7 mouse cellular contexts compared by ENCODE assay signal in genomic region chr5:34932458-34932806, GRCm38 (mm10). TPM values are rescaled to one million over a fixed set of nuclear protein-coding genes. Genes with fewer than 3 reads are reported as not detected.
DNase-seq lines count a peak whose midpoint lies in the region; ATAC-seq and TF ChIP-seq lines count a peak whose summit lies in the region.

No protein-coding gene starts in this region.

- H3K27ac ChIP-seq in midbrain, embryonic 12.5 days (replicated peaks), result peak overlapping the region; percentile 15; the same call in 1 of the 2 replicates
- no peak overlapping the region for H3K27ac ChIP-seq in midbrain, postnatal 0 days (ENCODE audit: low read depth, low read length)
- H3K27ac ChIP-seq in heart, embryonic 12.5 days (ENCODE audit: poor library complexity, severe bottlenecking), result peak overlapping the region; percentile 82
- peak overlapping the region; percentile 64 for H3K27ac ChIP-seq in limb, embryonic 13.5 days
- peak overlapping the region; percentile 50 for H3K27ac ChIP-seq in stomach, embryonic 16.5 days (ENCODE audit: low read length)

- H3K9me3 ChIP-seq in midbrain, embryonic 12.5 days, result peaks cover 4% of the 10 kb centered on the region; the same call in 1 of the 2 replicates
- no peaks in the 10 kb centered on the region for H3K9me3 ChIP-seq in midbrain, postnatal 0 days (ENCODE audit: low read length)
- H3K9me3 ChIP-seq in heart, embryonic 12.5 days (replicated peaks), result no peaks in the 10 kb centered on the region; the same call in 1 of the 2 replicates
- no peaks in the 10 kb centered on the region; the same call in 1 of the 2 replicates for H3K9me3 ChIP-seq in limb, embryonic 13.5 days
- H3K9me3 ChIP-seq in stomach, embryonic 16.5 days (replicated peaks; ENCODE audit: control insufficient read depth, low read length), result no peaks in the 10 kb centered on the region

- DNase-seq in midbrain, postnatal 0 days (ENCODE audit: low spot score), result no peak
- no peak for DNase-seq in urinary bladder, postnatal 10 days (ENCODE audit: low spot score)
- no peak for DNase-seq in frontal cortex, postnatal 25 days (ENCODE audit: low spot score in 2 of 2)

- WGBS in midbrain, embryonic 12.5 days, result 21% methylated on average over 4 of the region's 4 CpGs
- 39% methylated on average over 4 of the region's 4 CpGs for WGBS in midbrain, postnatal 0 days
- WGBS in heart, embryonic 12.5 days, result 50% methylated on average over 4 of the region's 4 CpGs
- 64% methylated on average over 4 of the region's 4 CpGs for WGBS in limb, embryonic 13.5 days
- 45% methylated on average over 4 of the region's 4 CpGs for WGBS in stomach, embryonic 16.5 days

- no peaks in the 10 kb centered on the region for H3K36me3 ChIP-seq in midbrain, embryonic 12.5 days
- no peaks in the 10 kb centered on the region for H3K36me3 ChIP-seq in midbrain, postnatal 0 days (ENCODE audit: insufficient read depth, low read length)
- 0 out of 2 replicates have a peak, but pooled peaks cover 2% of the 10 kb centered on the region for H3K36me3 ChIP-seq in heart, embryonic 12.5 days
- H3K36me3 ChIP-seq in limb, embryonic 13.5 days, result no peaks in the 10 kb centered on the region
- H3K36me3 ChIP-seq in stomach, embryonic 16.5 days (ENCODE audit: control insufficient read depth, insufficient read depth, low read length), result no peaks in the 10 kb centered on the region

- no peak for TF ChIP-seq CTCF in midbrain, postnatal 0 days (IDR thresholded peaks at IDR 0.05)

- no peak for ATAC-seq in midbrain, embryonic 12.5 days (ENCODE audit: low FRiP score, low read depth)
- no peak for ATAC-seq in midbrain, postnatal 0 days (ENCODE audit: low FRiP score)
- no peak for ATAC-seq in heart, embryonic 12.5 days (ENCODE audit: insufficient number of reproducible peaks, low FRiP score)
- no peak for ATAC-seq in limb, embryonic 13.5 days (ENCODE audit: low FRiP score, low read depth)
- 0 out of 2 replicates have a peak, but pooled peaks have one; percentile 61 for ATAC-seq in stomach, embryonic 16.5 days (ENCODE audit: insufficient read depth, low FRiP score)

- H3K4me3 ChIP-seq in midbrain, embryonic 12.5 days, result no peak overlapping the region
- H3K4me3 ChIP-seq in midbrain, postnatal 0 days (ENCODE audit: low read depth, low read length), result no peak overlapping the region
- H3K4me3 ChIP-seq in heart, embryonic 12.5 days, result no peak overlapping the region
- H3K4me3 ChIP-seq in limb, embryonic 13.5 days, result no peak overlapping the region
- H3K4me3 ChIP-seq in stomach, embryonic 16.5 days (replicated peaks; ENCODE audit: low read length), result no peak overlapping the region

- peaks cover 17% of the 10 kb centered on the region for H3K4me1 ChIP-seq in midbrain, embryonic 12.5 days
- H3K4me1 ChIP-seq in midbrain, postnatal 0 days (ENCODE audit: insufficient read depth, low read length), result peaks cover 9% of the 10 kb centered on the region
- H3K4me1 ChIP-seq in heart, embryonic 12.5 days (replicated peaks), result peaks cover 24% of the 10 kb centered on the region
- peaks cover 20% of the 10 kb centered on the region for H3K4me1 ChIP-seq in limb, embryonic 13.5 days
- H3K4me1 ChIP-seq in stomach, embryonic 16.5 days (ENCODE audit: control insufficient read depth, insufficient read depth, low read length), result peaks cover 7% of the 10 kb centered on the region

- H3K9ac ChIP-seq in midbrain, embryonic 12.5 days (replicated peaks), result no peak overlapping the region
- H3K9ac ChIP-seq in midbrain, postnatal 0 days (replicated peaks; ENCODE audit: low read length, poor library complexity, severe bottlenecking), result no peak overlapping the region
- H3K9ac ChIP-seq in heart, embryonic 12.5 days, result no peak overlapping the region
- H3K9ac ChIP-seq in limb, embryonic 13.5 days, result no peak overlapping the region
- H3K9ac ChIP-seq in stomach, embryonic 16.5 days (ENCODE audit: low read length), result no peak overlapping the region

- H3K27me3 ChIP-seq in midbrain, embryonic 12.5 days, result no peaks in the 10 kb centered on the region
- no peaks in the 10 kb centered on the region for H3K27me3 ChIP-seq in midbrain, postnatal 0 days (ENCODE audit: insufficient read depth, low read length)
- no peaks in the 10 kb centered on the region for H3K27me3 ChIP-seq in heart, embryonic 12.5 days (replicated peaks)
- no peaks in the 10 kb centered on the region for H3K27me3 ChIP-seq in limb, embryonic 13.5 days
- no peaks in the 10 kb centered on the region for H3K27me3 ChIP-seq in stomach, embryonic 16.5 days (ENCODE audit: control insufficient read depth, insufficient read depth, low read length)

- no peak overlapping the region for H3K4me2 ChIP-seq in midbrain, embryonic 12.5 days (replicated peaks)
- H3K4me2 ChIP-seq in midbrain, postnatal 0 days (ENCODE audit: low read depth, low read length, poor library complexity, severe bottlenecking), result no peak overlapping the region
- H3K4me2 ChIP-seq in heart, embryonic 12.5 days, result peak overlapping the region; percentile 4; the same call in 1 of the 2 replicates
- H3K4me2 ChIP-seq in limb, embryonic 13.5 days (replicated peaks), result no peak overlapping the region
- no peak overlapping the region for H3K4me2 ChIP-seq in stomach, embryonic 16.5 days (ENCODE audit: low read depth, low read length)

RNA-seq across cellular contexts. Expression of gene Rgs12, which starts 16.8 kb away (rescaled TPM):
- polyA plus RNA-seq in midbrain, embryonic 12.5 days (2016; fragmentation: Nextera tagmentation; extraction: Ambion mirVana), result 81.7 and 84.6 TPM in 2 replicates
- total RNA-seq in midbrain, postnatal 0 days (2014; rRNA removed), result 54.8 and 60.8 TPM in 2 replicates
- 29.9 and 30.5 TPM in 2 replicates for polyA plus RNA-seq in midbrain, postnatal 0 days (2015; fragmentation: Nextera tagmentation; extraction: Ambion mirVana)
- 34.2 and 35.6 TPM in 2 replicates for polyA plus RNA-seq in heart, embryonic 12.5 days (2016; fragmentation: Nextera tagmentation; extraction: Ambion mirVana)
- polyA plus RNA-seq in limb, embryonic 13.5 days (2015; fragmentation: Nextera tagmentation; extraction: Ambion mirVana), result 50.4 and 54.0 TPM in 2 replicates
- polyA plus RNA-seq in stomach, embryonic 16.5 days (2015; fragmentation: Nextera tagmentation; extraction: Ambion mirVana), result 31.8 and 34.4 TPM in 2 replicates

RNA-seq across cellular contexts. Expression of gene Msantd1, which starts 24.6 kb away (rescaled TPM):
- polyA plus RNA-seq in midbrain, embryonic 12.5 days (2016; fragmentation: Nextera tagmentation; extraction: Ambion mirVana), result 1.7 and 2.7 TPM in 2 replicates
- total RNA-seq in midbrain, postnatal 0 days (2014; rRNA removed), result 17.0 and 21.0 TPM in 2 replicates
- 13.3 and 13.5 TPM in 2 replicates for polyA plus RNA-seq in midbrain, postnatal 0 days (2015; fragmentation: Nextera tagmentation; extraction: Ambion mirVana)
- 0.31 and 0.62 TPM in 2 replicates for polyA plus RNA-seq in heart, embryonic 12.5 days (2016; fragmentation: Nextera tagmentation; extraction: Ambion mirVana)
- polyA plus RNA-seq in limb, embryonic 13.5 days (2015; fragmentation: Nextera tagmentation; extraction: Ambion mirVana), result 0.47 and 0.66 TPM in 2 replicates
- polyA plus RNA-seq in stomach, embryonic 16.5 days (2015; fragmentation: Nextera tagmentation; extraction: Ambion mirVana), result 0.59 and 0.65 TPM in 2 replicates
